Mouse (Mus musculus) stomach, postnatal 0 days (tissue): Measurements from ENCODE around the gene Zfp148.

Experiments used
- CTCF ChIP-seq: IDR thresholded peaks from 2 replicates; pipeline ENCODE4 v1.5.1; 2016; ENCODE audit warnings: antibody characterized with exemption, low read depth, mild to moderate bottlenecking, moderate library complexity
- EP300 ChIP-seq: optimal IDR thresholded peaks from 2 replicates; pipeline ENCODE3; 2016; ENCODE audit warnings: antibody characterized with exemption

DNA sequence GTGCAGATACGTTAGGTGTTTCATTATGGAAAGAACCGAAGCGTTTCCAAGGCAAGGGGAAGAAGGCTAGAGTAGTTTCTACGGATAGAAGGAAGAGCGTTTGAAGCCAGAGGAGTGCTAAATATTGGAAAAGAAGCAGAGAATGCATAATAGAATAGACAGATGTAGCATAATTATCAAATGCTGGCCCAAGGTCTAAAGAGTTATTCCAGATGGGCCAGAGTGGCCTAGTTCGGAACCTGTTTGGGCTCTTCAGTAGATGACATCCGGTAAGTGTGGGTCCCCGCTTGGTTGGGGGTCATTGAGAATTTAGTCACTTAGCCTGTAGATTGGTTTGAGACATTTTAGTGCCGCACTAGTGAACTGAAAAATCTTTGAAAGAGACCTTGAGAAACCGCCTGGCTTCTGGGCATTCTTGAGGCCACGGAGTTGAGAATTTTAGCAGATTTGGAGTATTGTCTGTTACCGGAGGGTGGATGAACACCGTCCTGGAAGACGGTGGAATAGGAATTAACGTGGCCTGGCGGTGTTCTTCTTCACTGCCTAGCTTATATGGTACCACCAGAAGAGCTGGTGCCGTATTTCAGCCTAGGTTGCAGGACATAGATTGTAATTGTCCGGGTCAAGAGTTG is 1.1 kb downstream of the Zfp148 start:
- no peak for TF ChIP-seq CTCF
- no peak for TF ChIP-seq EP300
